Mouse (Mus musculus) midbrain, embryonic 11.5 days (tissue): Measurements from ENCODE around the gene Sae1. TPM values are rescaled to one million over a fixed set of nuclear protein-coding genes. Genes with fewer than 3 reads are reported as not detected.

Experiments
- ATAC-seq: fragments of 200-750 bp; cut with Nextera tagmentation; 2 replicates; pipeline ENCODE4 v1.8.0; 2017; ENCODE audit warnings: moderate TSS enrichment, moderate library complexity; ENCODE audit not compliant: low FRiP score
- DNase-seq: peaks from one replicate; pipeline ENCODE4 v3.0.0; 2015; ENCODE audit warnings: low spot score; ENCODE audit errors: missing footprints
- H3K27ac ChIP-seq: fragments of 300-500 bp; sonication (generic); 2 replicates; pipeline ENCODE4 v1.5.1; 2014; ENCODE audit warnings: low read depth, low read length
- H3K27me3 ChIP-seq: fragments of 300-500 bp; sonication (generic); 2 replicates; pipeline ENCODE4 v1.6.1; 2014; ENCODE audit warnings: mild to moderate bottlenecking, low read length, moderate library complexity, mixed read lengths; ENCODE audit not compliant: control insufficient read depth, insufficient read depth
- H3K36me3 ChIP-seq: fragments of 300-500 bp; sonication (generic); 2 replicates; pipeline ENCODE4 v1.6.1; 2014; ENCODE audit warnings: mild to moderate bottlenecking, low read length, moderate library complexity, mixed read lengths; ENCODE audit not compliant: control insufficient read depth, insufficient read depth
- H3K4me1 ChIP-seq: fragments of 300-500 bp; sonication (generic); 2 replicates; pipeline ENCODE4 v1.6.1; 2014; ENCODE audit warnings: low read length; ENCODE audit not compliant: control insufficient read depth, insufficient read depth
- H3K4me2 ChIP-seq: fragments of 300-500 bp; sonication (generic); 2 replicates; pipeline ENCODE4 v1.6.1; 2014; ENCODE audit warnings: mild to moderate bottlenecking, moderate library complexity
- H3K4me3 ChIP-seq: fragments of 300-500 bp; sonication (generic); 2 replicates; pipeline ENCODE4 v1.5.1; 2014; ENCODE audit warnings: low read depth, low read length
- H3K9ac ChIP-seq: fragments of 300-500 bp; sonication (generic); 2 replicates; pipeline ENCODE4 v1.6.1; 2014; ENCODE audit warnings: low read length
- H3K9me3 ChIP-seq: fragments of 300-500 bp; sonication (generic); 2 replicates; pipeline ENCODE4 v1.6.1; 2016; ENCODE audit warnings: low read length; ENCODE audit not compliant: control insufficient read depth
- WGBS: fragments of 180-500 bp; shearing (Covaris S2); extraction: QIAGEN DNeasy Blood & Tissue Kit; methylation state at CpG from one replicate; pipeline ENCODE4 v1.1.7; 2014; 5-methylcytosine and 5-hydroxymethylcytosine counted together
- polyA plus RNA-seq: library from polyadenylated mRNA; unstranded; fragments of >200 nt; fragmentation: Nextera tagmentation; extraction: Ambion mirVana; gene quantifications from 2 replicates; pipeline ENCODE4 v1.2.1, GENCODE M21; 2014

Gene Sae1
- polyA plus RNA-seq, 1 experiment from 2014 or later: 382 TPM

DNA sequence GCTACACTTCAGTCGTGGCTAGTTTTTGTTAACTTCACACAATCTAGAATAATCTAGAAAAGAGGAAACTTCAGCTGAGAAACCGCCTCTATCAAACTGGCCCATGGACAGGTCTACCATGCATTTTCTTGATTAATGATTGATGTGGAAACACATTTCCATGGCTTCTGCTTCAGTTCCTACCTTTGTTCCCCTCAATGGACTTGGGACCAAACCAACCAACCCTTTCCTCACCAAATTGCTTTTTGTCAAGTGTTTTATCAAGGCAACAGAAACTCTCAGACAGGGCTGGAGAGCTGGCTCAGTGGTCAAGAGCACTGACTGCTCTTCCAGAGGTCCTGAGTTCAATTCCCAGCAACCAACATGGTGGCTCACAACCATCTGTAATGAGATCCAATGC lies 17.0 kb downstream of the Sae1 start:
- WGBS: 96% methylated on average over 2 of the region's 2 CpGs

DNA sequence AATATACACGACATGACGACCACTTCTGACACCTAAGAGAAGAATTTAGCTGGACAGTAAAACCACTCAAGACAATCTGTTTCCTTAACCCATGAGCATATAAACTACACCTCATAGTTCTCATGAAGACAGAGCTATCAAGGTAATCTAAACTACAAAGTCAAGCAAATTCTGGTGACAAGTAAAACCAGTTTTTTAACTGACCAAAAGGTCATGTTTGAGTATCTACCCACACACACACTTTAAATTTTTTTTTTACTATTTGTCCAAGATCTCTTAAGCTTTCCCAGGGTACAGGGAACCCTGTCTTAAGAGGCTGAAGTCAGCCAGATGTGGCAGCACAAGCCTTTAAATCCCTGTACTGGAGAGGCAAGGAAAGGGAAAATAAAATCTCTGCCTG lies 18.8 kb downstream of the Sae1 start:
- H3K27ac ChIP-seq: no peak overlapping the region
- H3K4me3 ChIP-seq: no peak overlapping the region
- H3K27me3 ChIP-seq: peaks cover 21% of the 10 kb centered on the region
- WGBS: 94% methylated on average over 2 of the region's 2 CpGs
- H3K36me3 ChIP-seq: peaks cover 36% of the 10 kb centered on the region
- H3K9ac ChIP-seq: no peak overlapping the region
- H3K4me2 ChIP-seq: no peak overlapping the region
- no peaks in the 10 kb centered on the region for H3K9me3 ChIP-seq
- peaks cover 26% of the 10 kb centered on the region for H3K4me1 ChIP-seq
- ATAC-seq (no peak), DNase-seq (no peak)

More for the DNA sequence above, 17.0 kb downstream of the Sae1 start:
- DNase-seq (no peak), ATAC-seq (no peak)
- H3K27ac ChIP-seq: no peak overlapping the region
- H3K27me3 ChIP-seq: peaks cover 21% of the 10 kb centered on the region
- peaks cover 40% of the 10 kb centered on the region for H3K36me3 ChIP-seq
- no peaks in the 10 kb centered on the region for H3K9me3 ChIP-seq
- H3K9ac ChIP-seq: no peak overlapping the region
- peaks cover 12% of the 10 kb centered on the region for H3K4me1 ChIP-seq
- H3K4me3 ChIP-seq: no peak overlapping the region
- no peak overlapping the region for H3K4me2 ChIP-seq

DNA sequence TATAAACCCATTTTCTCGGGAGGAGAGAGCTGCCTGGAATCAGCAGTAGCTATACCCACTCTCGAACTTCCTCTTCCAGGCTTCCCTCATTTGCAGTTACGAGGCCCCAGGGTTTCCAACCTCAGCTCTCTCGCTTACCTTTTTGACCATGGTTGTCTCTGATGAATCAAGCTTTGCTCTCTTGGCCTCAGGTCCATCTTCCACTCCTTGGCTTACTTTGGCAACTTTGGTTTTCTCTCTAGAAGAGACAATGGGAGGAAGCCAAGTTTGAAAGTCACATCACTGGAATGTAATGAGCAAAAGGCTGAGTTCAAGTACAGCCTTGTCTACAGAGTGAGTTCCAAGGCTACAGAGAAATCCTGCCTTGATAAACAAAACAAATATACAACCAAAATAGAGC lies 20.9 kb downstream of the Sae1 start:
- Histone ChIP-seq H3K4me3 (no peak overlapping the region), H3K9ac (no peak overlapping the region), H3K27me3 (peaks cover 21% of the 10 kb centered on the region), H3K27ac (no peak overlapping the region), H3K4me2 (no peak overlapping the region), H3K4me1 (peaks cover 26% of the 10 kb centered on the region), H3K9me3 (no peaks in the 10 kb centered on the region), H3K36me3 (peaks cover 36% of the 10 kb centered on the region)
- ATAC-seq (no peak), DNase-seq (no peak)
- whole genome bisulfite sequencing: 87% methylated on average over 4 of the region's 4 CpGs

DNA sequence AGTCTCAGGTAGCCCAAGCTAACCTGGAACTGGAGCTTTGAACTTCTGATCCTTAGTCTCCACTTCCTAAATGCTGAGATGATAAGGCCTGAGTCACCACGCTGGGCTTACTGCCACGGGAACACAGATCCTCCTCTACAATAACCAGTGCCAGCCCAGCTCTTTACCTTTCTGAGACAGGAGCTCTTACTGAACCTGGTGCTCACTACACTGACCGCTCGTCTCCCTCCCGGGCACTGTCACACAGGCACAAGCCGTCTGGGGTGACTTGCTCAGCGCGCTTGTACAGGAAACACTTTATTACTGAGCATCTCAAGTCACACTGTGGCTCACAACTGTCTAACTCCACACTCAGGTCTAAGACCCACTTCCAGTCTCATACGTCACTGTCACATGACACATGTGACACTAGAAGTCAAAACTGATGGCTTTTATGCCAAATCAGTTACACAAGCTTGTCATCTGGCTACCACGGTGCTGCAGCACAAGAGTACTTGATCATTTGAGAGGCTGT lies 21.4 kb downstream of the Sae1 start:
- Histone ChIP-seq H3K4me2 (no peak overlapping the region), H3K27ac (no peak overlapping the region), H3K27me3 (peaks cover 21% of the 10 kb centered on the region), H3K4me1 (peaks cover 26% of the 10 kb centered on the region), H3K36me3 (peaks cover 35% of the 10 kb centered on the region), H3K9me3 (no peaks in the 10 kb centered on the region), H3K4me3 (no peak overlapping the region), H3K9ac (no peak overlapping the region)
- ATAC-seq: no peak
- no peak for DNase-seq
- WGBS: 78% methylated on average over 10 of the region's 10 CpGs

DNA sequence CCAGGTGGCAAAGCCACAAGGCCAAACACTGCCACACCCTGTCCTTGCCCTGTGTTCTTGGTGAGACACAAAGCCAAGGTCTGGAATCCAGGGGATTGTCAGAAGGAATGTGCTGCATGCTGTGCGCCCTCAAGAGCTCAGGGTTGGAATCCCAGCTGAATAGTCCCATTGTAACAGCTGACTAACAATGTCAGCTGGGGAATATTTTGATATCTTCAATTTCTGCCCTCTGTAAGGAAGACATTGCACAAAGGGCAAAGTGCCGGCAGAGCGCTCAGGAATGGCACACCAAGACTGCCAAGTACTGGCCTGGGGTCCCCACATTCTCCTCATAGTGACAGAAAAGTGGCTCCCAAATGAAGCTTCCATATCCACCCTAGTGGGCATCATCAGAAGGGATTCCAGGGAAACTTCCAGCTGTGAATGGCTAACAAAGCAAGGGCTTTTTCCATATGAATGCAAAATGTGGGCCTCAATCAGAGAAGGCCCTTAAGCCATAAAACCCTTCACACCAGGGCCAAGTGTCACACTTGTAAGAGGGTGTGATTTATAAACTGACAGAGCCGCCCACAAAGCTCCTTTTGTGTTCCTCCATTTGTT lies 22.6 kb downstream of the Sae1 start:
- Histone ChIP-seq H3K4me2 (peak overlapping the region; percentile 6; the same call in 1 of the 2 replicates), H3K27ac (peak overlapping the region; percentile 12; the same call in 1 of the 2 replicates), H3K9me3 (no peaks in the 10 kb centered on the region), H3K4me3 (no peak overlapping the region), H3K27me3 (peaks cover 21% of the 10 kb centered on the region), H3K4me1 (peaks cover 26% of the 10 kb centered on the region), H3K9ac (no peak overlapping the region), H3K36me3 (peaks cover 27% of the 10 kb centered on the region; the same call in 1 of the 2 replicates)
- WGBS: 16% methylated on average over 4 of the region's 4 CpGs
- ATAC-seq (peak; percentile 89), DNase-seq (peak; percentile 92)

DNA sequence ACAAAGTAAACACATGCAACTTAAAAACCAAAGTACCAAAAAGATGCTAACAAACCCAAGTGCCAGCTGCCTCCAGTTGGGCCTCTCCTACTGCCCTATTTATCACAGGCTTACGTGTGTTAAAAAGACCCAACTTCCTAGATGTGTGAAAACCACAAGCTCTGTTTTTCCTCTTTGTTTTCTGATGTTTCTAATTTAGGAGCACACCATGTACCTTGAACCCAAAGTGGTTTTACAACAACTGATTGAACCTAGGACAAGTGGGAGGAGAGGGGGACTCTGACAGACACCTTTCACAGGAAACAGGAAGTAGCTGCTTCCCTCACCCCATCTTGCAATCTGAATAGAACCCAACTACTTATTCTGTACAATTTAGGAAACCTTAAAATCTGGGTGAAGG lies 23.3 kb downstream of the Sae1 start:
- DNase-seq: no peak
- Histone ChIP-seq H3K4me2 (no peak overlapping the region), H3K9me3 (no peaks in the 10 kb centered on the region), H3K4me1 (peaks cover 26% of the 10 kb centered on the region), H3K9ac (no peak overlapping the region), H3K27me3 (peaks cover 19% of the 10 kb centered on the region), H3K4me3 (no peak overlapping the region), H3K27ac (no peak overlapping the region), H3K36me3 (peaks cover 25% of the 10 kb centered on the region; the same call in 1 of the 2 replicates)
- ATAC-seq: no peak
- 89% methylated on average over 1 of the region's 1 CpGs for WGBS

DNA sequence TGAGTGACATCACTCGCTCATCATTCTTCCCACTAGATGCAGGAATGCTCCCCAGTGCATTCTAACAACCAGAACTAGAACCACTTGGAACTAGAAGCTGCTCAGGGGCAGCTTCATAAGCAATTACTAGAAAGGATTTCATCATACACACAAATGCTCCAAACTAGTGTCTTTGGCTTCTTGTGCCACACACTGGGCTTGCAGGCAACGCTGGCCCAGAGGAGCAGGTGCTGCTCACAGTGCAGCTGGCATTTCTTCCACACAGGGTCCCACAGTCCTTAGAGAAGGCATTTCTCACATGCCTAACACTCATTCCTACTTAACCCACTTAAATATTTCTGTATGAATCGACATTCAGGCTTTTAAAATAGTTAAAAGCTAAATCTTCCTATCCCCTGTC lies 30.0 kb downstream of the Sae1 start:
- Histone ChIP-seq H3K4me1 (no peaks in the 10 kb centered on the region), H3K4me2 (no peak overlapping the region), H3K27ac (no peak overlapping the region), H3K4me3 (no peak overlapping the region), H3K27me3 (no peaks in the 10 kb centered on the region), H3K9ac (no peak overlapping the region), H3K9me3 (no peaks in the 10 kb centered on the region), H3K36me3 (peaks cover 14% of the 10 kb centered on the region)
- WGBS: 92% methylated on average over 3 of the region's 3 CpGs
- no peak for ATAC-seq
- DNase-seq: no peak

DNA sequence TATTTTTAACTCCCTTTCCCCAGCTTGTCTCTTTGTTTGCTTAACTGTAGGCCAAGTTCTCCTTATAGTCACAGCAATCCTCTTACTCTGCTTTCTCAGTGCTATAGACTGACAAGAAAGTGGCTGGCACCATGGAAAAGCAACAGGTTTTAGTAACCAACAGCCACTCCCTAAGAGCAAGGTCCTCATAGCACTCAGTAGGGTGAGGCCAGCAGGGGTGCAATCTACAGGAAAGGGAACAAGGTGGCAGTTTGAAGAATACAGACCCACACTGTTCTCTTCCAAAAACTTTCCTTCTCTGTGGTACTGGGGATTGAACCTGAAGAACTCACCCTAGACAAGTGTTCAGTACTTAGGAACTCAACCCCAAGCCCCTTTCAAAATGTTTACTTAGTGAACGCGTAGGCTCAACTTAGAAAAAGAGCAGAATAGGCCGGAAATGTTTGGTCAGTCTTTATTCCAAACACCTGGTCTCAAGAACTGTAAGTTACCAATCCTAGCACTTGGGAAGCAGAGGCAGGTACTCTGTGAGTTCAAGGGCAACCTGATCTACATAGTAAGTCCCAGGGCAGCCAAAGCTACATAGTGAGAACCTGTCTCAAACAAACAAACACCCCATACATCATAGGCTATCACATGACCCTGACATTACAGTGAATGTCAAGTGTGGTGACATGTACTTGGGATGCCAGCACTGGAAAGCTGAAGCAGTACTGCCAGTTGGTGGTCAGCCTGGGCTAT lies 31.6 kb downstream of the Sae1 start:
- Histone ChIP-seq H3K27ac (no peak overlapping the region), H3K4me3 (no peak overlapping the region), H3K4me2 (no peak overlapping the region), H3K9me3 (no peaks in the 10 kb centered on the region), H3K36me3 (peaks cover 16% of the 10 kb centered on the region), H3K4me1 (no peaks in the 10 kb centered on the region), H3K9ac (no peak overlapping the region), H3K27me3 (no peaks in the 10 kb centered on the region)
- no peak for DNase-seq
- ATAC-seq: no peak
- 95% methylated on average over 3 of the region's 3 CpGs for WGBS

DNA sequence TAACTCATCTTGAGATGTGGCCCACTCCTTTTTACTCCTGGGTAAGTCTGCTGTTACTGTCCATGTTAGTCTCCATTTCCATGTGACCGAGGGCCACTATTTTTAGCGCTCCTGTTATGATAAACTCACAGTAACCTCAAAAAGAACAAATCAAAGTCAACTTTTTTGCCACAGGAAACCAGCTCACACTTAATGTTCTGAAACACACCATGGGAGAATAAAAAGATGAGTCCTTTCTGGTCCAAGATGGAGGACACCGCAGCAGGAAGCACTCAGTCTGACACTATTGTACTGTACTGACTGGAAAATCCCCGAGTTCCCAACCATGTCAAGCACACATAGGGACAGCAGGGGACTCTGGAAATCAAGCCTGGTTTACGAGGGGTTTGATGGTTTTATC lies 37.6 kb downstream of the Sae1 start:
- Histone ChIP-seq H3K9ac (no peak overlapping the region), H3K4me1 (no peaks in the 10 kb centered on the region), H3K4me3 (no peak overlapping the region), H3K4me2 (no peak overlapping the region), H3K36me3 (peaks cover 15% of the 10 kb centered on the region), H3K27me3 (no peaks in the 10 kb centered on the region), H3K9me3 (no peaks in the 10 kb centered on the region), H3K27ac (no peak overlapping the region)
- WGBS: 96% methylated on average over 5 of the region's 5 CpGs
- ATAC-seq (no peak), DNase-seq (no peak)
